Mouse (Mus musculus) forebrain, embryonic 11.5 days (tissue): ENCODE data around the gene Lgmn. TPM values are rescaled to one million over a fixed set of nuclear protein-coding genes. Genes with fewer than 3 reads are reported as not detected.

Experiments used
- ATAC-seq: fragments of 200-750 bp; cut with Nextera tagmentation; replicated peaks from 2 replicates; pipeline ENCODE4 v1.8.0; 2017; ENCODE audit warnings: moderate TSS enrichment; ENCODE audit not compliant: low FRiP score
- DNase-seq: peaks from one replicate; pipeline ENCODE4 v3.0.0-alpha.2; 2017; ENCODE audit warnings: low spot score
- H3K27ac ChIP-seq: fragments of 300-500 bp; sonication (generic); 2 replicates; pipeline ENCODE4 v1.5.1; 2014; ENCODE audit warnings: low read depth, low read length
- H3K27me3 ChIP-seq: fragments of 300-500 bp; sonication (generic); 2 replicates; pipeline ENCODE4 v1.6.1; 2014; ENCODE audit warnings: mild to moderate bottlenecking, low read length, mixed read lengths; ENCODE audit not compliant: control insufficient read depth, insufficient read depth
- H3K36me3 ChIP-seq: fragments of 300-500 bp; sonication (generic); 2 replicates; pipeline ENCODE4 v1.6.1; 2014; ENCODE audit warnings: mild to moderate bottlenecking, low read length, moderate library complexity, mixed read lengths; ENCODE audit not compliant: control insufficient read depth, insufficient read depth
- H3K4me1 ChIP-seq: fragments of 300-500 bp; sonication (generic); replicated peaks from 2 replicates; pipeline ENCODE4 v1.6.1; 2014; ENCODE audit warnings: low read length, mixed read lengths; ENCODE audit not compliant: control insufficient read depth, insufficient read depth
- H3K4me2 ChIP-seq: fragments of 300-500 bp; sonication (generic); 2 replicates; pipeline ENCODE4 v1.6.1; 2014; ENCODE audit warnings: low read depth, mild to moderate bottlenecking, low read length, moderate library complexity, mixed read lengths; ENCODE audit not compliant: severe bottlenecking
- H3K4me3 ChIP-seq: fragments of 300-500 bp; sonication (generic); 2 replicates; pipeline ENCODE4 v1.5.1; 2014; ENCODE audit warnings: low read depth, low read length
- H3K9ac ChIP-seq: fragments of 300-500 bp; sonication (generic); 2 replicates; pipeline ENCODE4 v1.6.1; 2014; ENCODE audit warnings: low read length
- H3K9me3 ChIP-seq: fragments of 300-500 bp; sonication (generic); 2 replicates; pipeline ENCODE4 v1.6.1; 2016; ENCODE audit warnings: low read length, mixed read lengths; ENCODE audit not compliant: control insufficient read depth
- WGBS: fragments of 180-500 bp; shearing (Covaris S2); extraction: QIAGEN DNeasy Blood & Tissue Kit; methylation state at CpG from one replicate; pipeline ENCODE4 v1.1.7; 2014; 5-methylcytosine and 5-hydroxymethylcytosine counted together
- polyA plus RNA-seq: library from polyadenylated mRNA; unstranded; fragments of >200 nt; fragmentation: Nextera tagmentation; extraction: Ambion mirVana; gene quantifications from 2 replicates; pipeline ENCODE4 v1.2.1, GENCODE M21; 2014

Gene Lgmn
- polyA plus RNA-seq, 1 experiment from 2014 or later = 49.0 TPM

DNA sequence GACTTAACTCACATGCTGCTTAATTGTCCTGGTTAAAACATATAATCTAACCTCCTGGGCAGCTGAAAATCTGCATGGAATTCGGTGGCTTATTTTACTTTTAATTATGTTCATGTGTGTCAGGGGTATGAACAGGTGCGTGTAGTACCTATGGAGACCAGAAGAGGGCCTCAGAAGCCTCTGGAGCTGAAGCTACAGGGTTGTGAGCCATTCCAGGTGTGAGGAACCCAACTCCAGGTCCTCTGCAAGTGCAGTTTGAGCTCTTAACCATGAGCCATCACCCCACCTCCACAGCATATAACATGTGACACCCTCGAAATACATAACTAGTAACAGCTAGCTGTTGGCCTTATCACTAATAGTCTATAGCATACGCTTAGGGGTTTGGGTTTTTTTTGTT lies 47.6 kb downstream of the Lgmn start:
- WGBS = 67% methylated on average over 4 of the region's 4 CpGs

DNA sequence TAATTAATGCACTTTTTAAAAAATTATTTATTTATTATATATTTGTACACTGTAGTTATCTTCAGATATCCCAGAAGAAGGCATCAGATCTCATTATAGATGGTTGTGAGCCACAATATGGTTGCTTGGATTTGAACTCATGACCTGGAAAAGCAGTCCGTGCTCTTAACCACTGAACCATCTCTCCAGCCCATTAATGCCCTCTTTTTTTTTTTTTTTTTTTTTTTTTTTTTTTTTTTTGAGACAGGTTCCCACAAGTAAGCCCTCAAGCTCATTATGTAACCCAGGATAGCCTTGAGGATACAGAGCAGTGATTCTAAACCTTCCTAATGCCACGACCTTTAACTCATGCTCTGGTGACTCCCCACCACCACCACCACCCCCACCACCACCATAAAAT lies 48.5 kb downstream of the Lgmn start:
- Histone ChIP-seq H3K4me1 (peaks cover under 1% of the 10 kb centered on the region), H3K9me3 (no peaks in the 10 kb centered on the region), H3K27ac (no peak overlapping the region), H3K4me3 (no peak overlapping the region), H3K27me3 (no peaks in the 10 kb centered on the region), H3K36me3 (no peaks in the 10 kb centered on the region), H3K9ac (no peak overlapping the region), H3K4me2 (no peak overlapping the region)
- WGBS = 76% methylated on average over 2 of the region's 2 CpGs
- no peak for DNase-seq
- no peak for ATAC-seq

More for the DNA sequence above, 47.6 kb downstream of the Lgmn start:
- no peak for ATAC-seq
- H3K4me3 ChIP-seq = no peak overlapping the region
- H3K4me2 ChIP-seq = no peak overlapping the region
- H3K27me3 ChIP-seq = no peaks in the 10 kb centered on the region
- H3K36me3 ChIP-seq = no peaks in the 10 kb centered on the region
- no peak overlapping the region for H3K27ac ChIP-seq
- H3K4me1 ChIP-seq = peaks cover 4% of the 10 kb centered on the region
- no peaks in the 10 kb centered on the region for H3K9me3 ChIP-seq
- no peak overlapping the region for H3K9ac ChIP-seq
- no peak for DNase-seq

DNA sequence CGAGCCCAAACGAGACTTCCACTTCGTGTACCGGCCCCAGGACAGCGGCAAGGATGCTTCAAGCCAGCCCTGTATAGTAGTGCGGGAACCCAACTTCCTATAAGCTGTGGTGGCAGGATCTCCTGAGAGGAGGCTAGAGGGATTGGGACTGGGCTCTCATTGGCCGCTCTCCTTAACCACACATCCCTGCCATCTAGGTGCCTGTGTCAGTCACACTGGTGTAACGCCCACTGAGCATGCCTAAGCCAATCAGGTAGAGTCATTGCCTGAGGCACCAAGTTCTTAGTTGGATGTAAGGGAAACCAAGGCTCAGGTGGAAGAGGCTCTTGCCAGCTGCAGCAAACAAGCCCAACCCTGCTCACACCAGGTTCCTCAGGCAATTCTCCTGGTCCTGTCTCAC lies 49.6 kb downstream of the Lgmn start:
- Histone ChIP-seq H3K9me3 (no peaks in the 10 kb centered on the region), H3K27ac (no peak overlapping the region), H3K4me1 (no peaks in the 10 kb centered on the region), H3K4me3 (no peak overlapping the region), H3K27me3 (no peaks in the 10 kb centered on the region), H3K4me2 (no peak overlapping the region), H3K9ac (no peak overlapping the region), H3K36me3 (no peaks in the 10 kb centered on the region)
- WGBS = 25% methylated on average over 8 of the region's 8 CpGs
- DNase-seq = peak; percentile 51
- no peak for ATAC-seq

DNA sequence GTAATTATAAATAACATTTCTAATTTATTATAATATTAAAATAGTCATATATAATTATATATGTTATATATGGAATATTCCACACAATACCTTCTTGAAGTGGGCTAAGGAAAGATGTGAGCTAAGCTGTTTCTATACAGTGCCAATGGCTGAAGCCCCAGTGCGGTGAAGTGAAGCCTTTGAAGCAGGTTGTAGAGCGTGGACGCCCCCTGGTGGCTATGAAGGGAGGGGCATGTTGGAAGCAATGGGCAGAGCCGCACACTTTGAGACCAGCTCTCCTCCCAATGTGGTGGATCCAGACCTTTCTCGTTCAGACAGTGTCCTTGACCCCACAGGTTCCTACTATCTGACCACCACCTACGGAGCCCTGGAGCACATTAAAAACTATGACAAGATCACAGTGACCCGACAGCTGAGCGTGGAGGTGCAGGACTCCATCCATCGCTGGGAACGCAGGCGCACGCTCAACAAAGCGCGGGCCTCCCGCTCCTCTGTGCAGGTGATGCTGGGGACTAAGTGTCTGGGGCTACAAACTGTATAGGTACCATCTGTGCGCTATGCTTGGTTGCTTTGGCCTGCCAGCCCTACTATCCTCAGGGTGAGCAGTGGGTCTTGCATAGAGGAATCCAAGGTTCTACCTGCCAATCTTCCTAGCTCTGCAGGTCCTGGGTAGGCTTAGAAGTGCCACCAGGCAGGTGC lies 52.2 kb downstream of the Lgmn start:
- Histone ChIP-seq H3K27ac (no peak overlapping the region), H3K9me3 (no peaks in the 10 kb centered on the region), H3K36me3 (no peaks in the 10 kb centered on the region), H3K9ac (no peak overlapping the region), H3K4me3 (no peak overlapping the region), H3K4me1 (no peaks in the 10 kb centered on the region), H3K4me2 (no peak overlapping the region), H3K27me3 (no peaks in the 10 kb centered on the region)
- WGBS = 48% methylated on average over 16 of the region's 16 CpGs
- ATAC-seq (peak; percentile 75), DNase-seq (peak; percentile 91)

DNA sequence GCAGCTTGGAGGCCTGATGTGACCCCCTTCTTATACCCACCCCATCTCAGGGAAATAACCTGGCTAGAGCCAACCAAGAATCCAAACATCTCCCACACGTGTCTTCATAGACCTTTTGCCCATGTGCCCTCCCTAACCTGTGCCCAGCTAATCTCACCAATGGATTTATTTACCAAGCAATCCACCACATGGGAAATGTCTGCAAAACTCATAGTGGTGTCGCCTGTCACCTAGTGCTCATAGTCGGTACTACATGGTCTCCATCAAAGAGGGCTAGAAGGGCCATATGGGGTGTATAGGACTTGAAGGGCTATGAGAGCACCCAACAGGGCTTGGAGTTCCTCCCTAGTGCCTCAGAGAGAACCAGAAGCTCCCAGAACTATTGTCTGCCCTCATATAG lies 54.8 kb downstream of the Lgmn start:
- WGBS = 30% methylated on average over 3 of the region's 3 CpGs
- Histone ChIP-seq H3K27me3 (no peaks in the 10 kb centered on the region), H3K4me2 (no peak overlapping the region), H3K36me3 (no peaks in the 10 kb centered on the region), H3K9me3 (no peaks in the 10 kb centered on the region), H3K4me3 (no peak overlapping the region), H3K4me1 (no peaks in the 10 kb centered on the region), H3K9ac (no peak overlapping the region), H3K27ac (no peak overlapping the region)
- DNase-seq (peak; percentile 61), ATAC-seq (0 out of 2 replicates have a peak, but pooled peaks have one; percentile 22)

DNA sequence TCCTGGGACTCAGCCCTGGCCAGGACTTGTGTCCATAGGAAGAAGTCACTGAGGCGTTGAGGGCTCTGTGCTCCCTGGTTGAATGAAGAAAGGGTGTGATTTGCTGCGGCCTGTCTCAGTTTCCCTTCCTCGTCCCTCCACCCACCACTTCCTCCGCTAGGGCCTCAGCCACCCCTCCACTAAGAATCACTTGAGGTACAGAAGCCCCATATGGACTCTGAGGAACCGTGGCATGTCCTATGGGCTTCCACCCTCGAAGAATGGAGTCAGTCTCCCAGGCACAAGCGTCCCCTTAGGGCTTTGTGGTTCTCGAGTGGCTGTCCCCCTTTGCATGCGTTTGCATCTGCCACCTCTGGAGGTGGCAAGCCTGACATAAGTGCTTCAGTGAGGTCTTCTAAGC lies 56.3 kb downstream of the Lgmn start:
- Histone ChIP-seq H3K27me3 (no peaks in the 10 kb centered on the region), H3K4me3 (no peak overlapping the region), H3K4me2 (no peak overlapping the region), H3K9me3 (no peaks in the 10 kb centered on the region), H3K36me3 (no peaks in the 10 kb centered on the region), H3K27ac (no peak overlapping the region), H3K4me1 (no peaks in the 10 kb centered on the region), H3K9ac (no peak overlapping the region)
- no peak for ATAC-seq
- WGBS = 88% methylated on average over 9 of the region's 9 CpGs
- no peak for DNase-seq

DNA sequence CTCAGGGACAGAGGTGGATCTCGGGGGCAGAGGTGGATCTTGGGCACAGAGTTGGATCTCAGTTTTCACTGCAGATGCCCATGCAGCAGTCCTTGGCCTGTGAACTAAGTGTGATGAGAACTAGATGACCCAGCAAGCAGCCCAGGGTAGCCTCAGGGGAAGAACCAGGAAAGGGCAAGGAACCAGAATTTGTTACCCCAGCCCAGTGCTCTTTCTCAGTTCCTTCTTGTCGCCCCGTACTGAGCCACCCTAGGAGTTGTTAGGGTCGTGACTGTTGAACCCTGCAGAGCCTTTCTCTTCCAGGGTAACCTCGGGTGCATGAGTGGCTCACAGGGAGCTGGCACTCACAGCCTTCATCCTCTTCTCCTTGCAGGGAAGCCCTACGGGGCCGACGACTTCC lies 57.4 kb downstream of the Lgmn start:
- DNase-seq (no peak), ATAC-seq (no peak)
- Histone ChIP-seq H3K9ac (no peak overlapping the region), H3K9me3 (no peaks in the 10 kb centered on the region), H3K36me3 (no peaks in the 10 kb centered on the region), H3K4me2 (no peak overlapping the region), H3K4me3 (no peak overlapping the region), H3K27ac (no peak overlapping the region), H3K27me3 (no peaks in the 10 kb centered on the region), H3K4me1 (no peaks in the 10 kb centered on the region)
- 85% methylated on average over 8 of the region's 8 CpGs for WGBS

DNA sequence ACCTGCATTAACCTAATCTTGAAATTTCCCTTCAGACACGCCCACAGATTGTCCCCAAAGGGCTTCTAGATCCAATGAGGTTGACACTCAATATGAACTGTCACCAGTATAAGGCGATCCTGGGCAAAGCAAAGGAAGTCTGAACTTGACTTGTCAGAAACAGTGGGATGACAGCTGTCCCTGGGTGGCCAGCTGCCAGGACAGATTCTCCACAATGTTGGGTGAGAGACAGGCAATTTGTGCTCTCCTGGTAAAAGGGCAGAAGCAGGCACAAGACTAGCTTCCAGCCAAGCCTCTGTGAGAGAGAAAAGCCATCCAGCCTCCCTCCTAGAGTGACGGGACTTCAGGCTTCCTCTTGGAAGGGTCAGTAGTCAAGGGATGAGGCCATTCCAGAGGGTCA lies 67.3 kb downstream of the Lgmn start:
- no peaks in the 10 kb centered on the region for H3K27me3 ChIP-seq
- H3K9ac ChIP-seq = no peak overlapping the region
- DNase-seq (no peak), ATAC-seq (no peak)
- no peak overlapping the region for H3K4me3 ChIP-seq
- H3K9me3 ChIP-seq = no peaks in the 10 kb centered on the region
- 83% methylated on average over 3 of the region's 3 CpGs for WGBS
- H3K4me2 ChIP-seq = no peak overlapping the region
- no peaks in the 10 kb centered on the region for H3K36me3 ChIP-seq
- H3K4me1 ChIP-seq = no peaks in the 10 kb centered on the region
- no peak overlapping the region for H3K27ac ChIP-seq

DNA sequence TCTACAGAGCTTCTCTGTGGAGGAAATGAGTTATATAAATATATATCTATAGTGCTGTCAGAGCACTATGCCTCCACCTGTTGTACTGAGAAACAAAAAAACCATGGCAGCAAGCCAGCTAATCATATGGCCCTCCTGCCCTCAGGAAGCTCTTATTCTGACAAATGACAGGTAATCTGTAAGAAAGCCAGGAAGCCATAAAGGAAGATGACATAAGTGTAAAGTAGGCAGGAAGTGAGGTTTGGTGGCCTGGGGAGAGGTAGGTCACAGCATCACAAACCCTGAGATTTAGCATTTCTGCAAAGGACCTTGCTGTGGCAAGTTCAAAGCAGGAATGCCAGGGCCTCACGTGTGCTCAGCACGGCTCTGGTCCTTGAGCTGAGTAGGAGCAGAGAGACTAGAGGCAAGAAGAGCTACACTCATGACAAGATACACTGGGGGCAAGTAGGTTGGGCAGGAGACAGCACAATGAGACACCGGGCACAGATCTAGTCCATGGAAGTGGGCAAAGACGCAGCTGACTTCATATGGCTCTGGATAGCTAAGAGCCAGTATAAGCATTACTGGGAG lies 68.6 kb downstream of the Lgmn start:
- no peaks in the 10 kb centered on the region for H3K4me1 ChIP-seq
- 93% methylated on average over 4 of the region's 4 CpGs for WGBS
- no peak overlapping the region for H3K4me2 ChIP-seq
- no peaks in the 10 kb centered on the region for H3K27me3 ChIP-seq
- DNase-seq (no peak), ATAC-seq (no peak)
- H3K36me3 ChIP-seq = no peaks in the 10 kb centered on the region
- H3K9ac ChIP-seq = no peak overlapping the region
- no peaks in the 10 kb centered on the region for H3K9me3 ChIP-seq
- no peak overlapping the region for H3K27ac ChIP-seq
- no peak overlapping the region for H3K4me3 ChIP-seq
